Mouse (Mus musculus) kidney, adult 2 months (tissue): Measurements from ENCODE around the gene Hbp1. TPM values are rescaled to one million over a fixed set of nuclear protein-coding genes. Genes with fewer than 3 reads are reported as not detected.

Experiments
- DNase-seq: peaks from one replicate; pipeline ENCODE4 v3.0.0; 2021
- H3K27ac ChIP-seq: fragments of 200-500 bp; 2 replicates; pipeline ENCODE4 v1.5.1; 2012; ENCODE audit warnings: low read depth, low read length, control low read depth, inconsistent platforms; ENCODE audit not compliant: insufficient read depth
- H3K27me3 ChIP-seq: fragments of 200-500 bp; replicated peaks from 2 replicates; pipeline ENCODE4 v1.6.1; 2012; ENCODE audit warnings: mild to moderate bottlenecking, moderate library complexity, low read length, inconsistent platforms; ENCODE audit not compliant: control insufficient read depth, insufficient read depth
- H3K36me3 ChIP-seq: fragments of 200-500 bp; 2 replicates; pipeline ENCODE4 v1.6.1; 2012; ENCODE audit warnings: mild to moderate bottlenecking, moderate library complexity, low read length, inconsistent platforms; ENCODE audit not compliant: control insufficient read depth, insufficient read depth
- H3K4me1 ChIP-seq: fragments of 200-500 bp; 2 replicates; pipeline ENCODE4 v1.6.1; 2011; ENCODE audit warnings: low read length; ENCODE audit not compliant: control insufficient read depth, insufficient read depth
- H3K4me3 ChIP-seq: fragments of 200-500 bp; 2 replicates; pipeline ENCODE4 v1.5.1; 2011; ENCODE audit warnings: mild to moderate bottlenecking, low read depth, low read length, control low read depth; ENCODE audit not compliant: insufficient read depth
- CTCF ChIP-seq: fragments of 200-500 bp; conservative IDR thresholded peaks from 2 replicates; pipeline ENCODE4 v1.5.1; 2011; ENCODE audit warnings: low read depth, mild to moderate bottlenecking, control low read depth, low read length, moderate library complexity, mixed read lengths; ENCODE audit not compliant: insufficient read depth, insufficient read length
- POLR2A ChIP-seq: fragments of 200-500 bp; IDR thresholded peaks from one replicate; pipeline ENCODE4 v1.6.1; 2011; ENCODE audit warnings: low read depth, low read length, control low read depth
- WGBS: fragments of 180-500 bp; shearing (Covaris S2); methylation state at CpG from one replicate; pipeline ENCODE4 v1.1.7; 2018; 5-methylcytosine and 5-hydroxymethylcytosine counted together
- polyA plus RNA-seq: library from polyadenylated mRNA; depleted of rRNA; stranded (reverse); fragments of >200 nt; gene quantifications from 2 replicates; pipeline ENCODE4 v1.2.3, GENCODE M21; 2012

Gene Hbp1
- polyA plus RNA-seq, 1 experiment = 68.2 TPM

- H3K4me1 ChIP-seq = 0 out of 2 replicates have a peak, but pooled peaks cover 3% of the 10 kb centered on the region
- H3K27ac ChIP-seq = peak overlapping the region; percentile 91
- no peak for TF ChIP-seq POLR2A
- no peak for TF ChIP-seq CTCF
- no peaks in the 10 kb centered on the region for H3K36me3 ChIP-seq
- WGBS = 1% methylated on average over 9 of the region's 9 CpGs
- H3K4me3 ChIP-seq = peak overlapping the region; percentile 58
- H3K27me3 ChIP-seq = no peaks in the 10 kb centered on the region
- no peak for DNase-seq
These were observed 310 bp upstream of the Hbp1 start for GRCm38 (mm10) chr12:31950659-31951031.

- H3K36me3 ChIP-seq = no peaks in the 10 kb centered on the region
- peak overlapping the region; percentile 85 for H3K27ac ChIP-seq
- peak overlapping the region; percentile 70 for H3K4me3 ChIP-seq
- TF ChIP-seq CTCF = 0 out of 2 replicates have a peak, but pooled peaks have one; percentile 5
- no peak for TF ChIP-seq POLR2A
- H3K27me3 ChIP-seq = no peaks in the 10 kb centered on the region
- 0 out of 2 replicates have a peak, but pooled peaks cover 3% of the 10 kb centered on the region for H3K4me1 ChIP-seq
- WGBS = under 1% methylated on average over 58 of the region's 58 CpGs
- peak; percentile 97 for DNase-seq
These were observed 1.1 kb downstream of the Hbp1 start for GRCm38 (mm10) chr12:31949193-31949741.

- 15% methylated on average over 7 of the region's 7 CpGs for WGBS
- H3K27ac ChIP-seq = peak overlapping the region; percentile 85
- H3K4me3 ChIP-seq = peak overlapping the region; percentile 70
- H3K4me1 ChIP-seq = peaks cover 6% of the 10 kb centered on the region; the same call in 1 of the 2 replicates
- H3K36me3 ChIP-seq = peaks cover 1% of the 10 kb centered on the region
- peak; percentile 56 for DNase-seq
- no peak for TF ChIP-seq POLR2A
- TF ChIP-seq CTCF = no peak
- H3K27me3 ChIP-seq = no peaks in the 10 kb centered on the region
These were observed 2.0 kb downstream of the Hbp1 start for GRCm38 (mm10) chr12:31948101-31949000.

GRCm38 (mm10) chr12:31947476-31947875 is 2.9 kb downstream of the Hbp1 start:
- WGBS = 81% methylated on average over 5 of the region's 5 CpGs
- no peak overlapping the region for H3K27ac ChIP-seq
- TF ChIP-seq POLR2A = no peak
- 0 out of 2 replicates have a peak, but pooled peaks have one; percentile 32 for TF ChIP-seq CTCF
- no peaks in the 10 kb centered on the region for H3K27me3 ChIP-seq
- peak; percentile 29 for DNase-seq
- peaks cover 6% of the 10 kb centered on the region; the same call in 1 of the 2 replicates for H3K4me1 ChIP-seq
- H3K4me3 ChIP-seq = no peak overlapping the region
- H3K36me3 ChIP-seq = peaks cover 6% of the 10 kb centered on the region

- H3K36me3 ChIP-seq = peaks cover 15% of the 10 kb centered on the region
- no peak overlapping the region for H3K27ac ChIP-seq
- whole genome bisulfite sequencing = 82% methylated on average over 2 of the region's 2 CpGs
These were observed 5.9 kb downstream of the Hbp1 start for GRCm38 (mm10) chr12:31944405-31944804.

GRCm38 (mm10) chr12:31943020-31943654 is 7.2 kb downstream of the Hbp1 start:
- TF ChIP-seq POLR2A = no peak
- TF ChIP-seq CTCF = no peak
- H3K4me3 ChIP-seq = no peak overlapping the region
- peaks cover 4% of the 10 kb centered on the region; the same call in 1 of the 2 replicates for H3K4me1 ChIP-seq
- no peaks in the 10 kb centered on the region for H3K27me3 ChIP-seq
- DNase-seq = no peak
- no peak overlapping the region for H3K27ac ChIP-seq
- H3K36me3 ChIP-seq = peaks cover 19% of the 10 kb centered on the region
- 94% methylated on average over 4 of the region's 4 CpGs for WGBS

More at GRCm38 (mm10) chr12:31944405-31944804, 5.9 kb downstream of the Hbp1 start:
- DNase-seq = no peak
- Histone ChIP-seq H3K4me3 (no peak overlapping the region), H3K4me1 (peaks cover 6% of the 10 kb centered on the region; the same call in 1 of the 2 replicates), H3K27me3 (no peaks in the 10 kb centered on the region)
- no peak for TF ChIP-seq POLR2A
- no peak for TF ChIP-seq CTCF

- no peak overlapping the region for H3K27ac ChIP-seq
- H3K36me3 ChIP-seq = peaks cover 30% of the 10 kb centered on the region
- TF ChIP-seq POLR2A = no peak
- TF ChIP-seq CTCF = no peak
- peaks cover 3% of the 10 kb centered on the region; the same call in 1 of the 2 replicates for H3K4me1 ChIP-seq
- no peak overlapping the region for H3K4me3 ChIP-seq
- no peaks in the 10 kb centered on the region for H3K27me3 ChIP-seq
- peak; percentile 38 for DNase-seq
These were observed 11.3 kb downstream of the Hbp1 start for GRCm38 (mm10) chr12:31939026-31939425.
